Mouse (Mus musculus) layer of hippocampus, postnatal 14 days (tissue): ENCODE measurements at regions not wholly inside any gene's neighbourhood (a gene's known extent, or its start where the extent isn't known, plus 50 kb on each side); places are given as distances from the start of the nearest gene placed in this dataset.

Experiments
- DNase-seq, 2 experiments: peaks; one replicate each; pipeline ENCODE4 v3.0.0; 2021 to 2022; ENCODE audit warnings: low spot score in 2 of 2, mixed read lengths in 1 of 2

DNA sequence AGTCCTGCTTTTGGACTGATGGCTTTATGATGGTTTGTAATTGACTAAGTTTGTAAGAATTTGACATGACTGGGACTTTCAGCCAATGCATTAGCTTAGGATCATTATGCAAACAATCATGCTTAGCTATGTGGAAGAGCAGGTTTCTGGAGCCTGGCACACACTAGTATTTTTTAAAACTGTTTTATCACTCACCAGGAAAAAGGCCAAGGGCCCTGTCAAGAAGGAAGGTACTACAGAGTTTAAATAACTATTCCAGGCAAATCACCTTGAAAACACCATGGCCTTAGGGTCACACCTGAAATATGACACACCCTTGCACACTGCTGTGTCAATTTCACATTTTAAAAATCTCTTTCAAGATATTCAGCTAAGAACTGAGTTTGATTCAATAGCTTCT, 341.0 kb downstream of the Nr2f2 start:
- DNase-seq = no peak

DNA sequence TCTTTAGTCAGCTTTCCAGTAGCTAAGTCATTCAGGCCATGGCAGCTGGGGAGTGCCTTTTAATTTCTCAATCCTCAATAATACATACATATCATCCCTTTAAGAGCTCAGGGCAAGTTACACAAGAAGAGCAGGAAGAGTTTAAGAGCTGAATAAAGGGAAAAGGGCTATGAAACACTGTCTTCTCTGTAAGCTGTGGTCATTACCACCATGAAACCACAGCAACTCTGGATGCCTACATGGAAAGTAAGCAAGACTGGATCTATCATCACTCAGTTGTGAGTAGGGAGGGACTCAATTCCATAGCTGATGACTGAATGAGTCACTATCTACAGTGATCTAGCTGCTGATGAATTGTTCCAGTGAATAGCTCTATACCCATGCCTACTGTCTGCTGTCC, 349.9 kb downstream of the Nr2f2 start:
- DNase-seq = no peak

DNA sequence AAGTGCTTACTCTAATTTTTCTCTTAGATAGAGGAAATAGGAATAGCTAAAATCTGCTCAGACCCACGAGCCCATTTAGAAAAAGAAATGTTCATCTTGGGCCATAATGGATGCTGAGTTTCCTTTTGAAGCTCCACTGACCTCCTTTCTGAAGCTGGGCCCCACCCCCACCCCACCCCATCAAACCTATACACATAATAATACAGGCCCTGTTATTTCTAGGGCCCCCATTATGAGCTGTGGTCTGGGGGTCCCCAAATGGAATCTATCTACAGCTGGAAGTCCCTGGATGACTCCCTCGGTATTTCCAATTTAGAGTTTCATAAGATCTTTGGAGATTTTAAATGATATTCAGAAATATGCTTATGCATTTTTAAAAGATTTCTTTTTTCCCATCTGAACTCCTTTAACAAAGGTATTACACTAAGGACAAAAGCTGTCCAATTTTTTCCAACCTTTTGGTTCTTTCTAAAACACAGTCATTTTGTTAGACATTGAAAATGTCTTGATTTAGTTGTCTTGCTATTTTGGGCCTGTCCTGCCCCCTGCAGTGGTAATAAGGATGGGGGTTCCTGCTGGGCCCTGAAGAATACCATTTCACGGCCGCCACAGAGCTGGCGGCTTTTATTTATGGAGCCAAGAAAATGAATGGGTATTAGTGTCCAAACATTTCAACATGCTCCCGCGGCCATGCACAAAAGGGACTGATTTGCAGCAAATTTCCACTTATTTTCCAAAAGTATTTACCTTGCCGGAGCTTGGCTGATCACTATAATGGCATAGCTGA, 363.1 kb downstream of the Nr2f2 start:
- no peak for DNase-seq

DNA sequence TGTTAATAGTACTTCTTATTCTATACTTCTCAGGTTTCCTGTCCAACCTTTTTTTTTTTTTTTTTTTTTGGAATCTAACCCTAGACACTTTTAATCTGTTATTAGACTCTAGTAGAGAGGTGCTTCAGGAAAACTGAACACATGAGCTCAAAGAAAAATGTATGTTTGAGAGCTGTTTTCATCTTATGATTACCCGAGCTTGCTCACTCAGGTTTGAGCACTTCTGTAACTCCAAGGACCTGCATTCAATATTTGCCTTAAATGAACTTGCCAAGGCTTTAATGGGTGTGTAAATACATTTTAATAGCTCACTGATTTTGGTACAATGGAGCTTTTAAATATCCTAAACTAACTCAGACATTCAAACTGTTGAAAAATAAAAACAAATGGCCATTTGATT, 367.8 kb downstream of the Nr2f2 start:
- DNase-seq = no peak

- DNase-seq = no peak
Observed at GRCm38 (mm10) chr7:69994540-69995303, 371.8 kb downstream of the Nr2f2 start.

- no peak for DNase-seq
Observed at GRCm38 (mm10) chr7:69992383-69993327, 373.9 kb downstream of the Nr2f2 start.

DNA sequence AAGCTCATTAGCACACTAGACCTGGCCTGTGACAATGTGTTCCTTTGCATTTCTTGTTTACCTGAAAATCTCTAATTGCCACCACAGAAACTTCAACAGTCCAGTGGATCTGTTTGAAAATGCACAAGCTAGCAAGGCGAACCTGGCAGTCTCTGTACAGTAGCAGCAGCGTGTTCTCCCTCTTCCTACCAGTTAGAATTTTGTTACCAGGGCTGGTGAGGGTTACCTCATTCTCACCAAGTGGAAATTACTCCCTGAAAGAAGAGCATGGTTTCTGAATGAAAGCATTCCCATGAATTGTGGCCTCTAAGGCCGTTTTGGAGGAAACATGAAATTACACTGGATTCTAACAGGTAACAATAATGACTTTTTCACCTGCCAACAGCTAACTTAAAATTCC, 374.6 kb downstream of the Nr2f2 start:
- DNase-seq = no peak

GRCm38 (mm10) chr7:69988704-69989103, 377.8 kb downstream of the Nr2f2 start:
- DNase-seq = no peak

GRCm38 (mm10) chr7:69981301-69981700, 385.2 kb downstream of the Nr2f2 start:
- no peak for DNase-seq

DNA sequence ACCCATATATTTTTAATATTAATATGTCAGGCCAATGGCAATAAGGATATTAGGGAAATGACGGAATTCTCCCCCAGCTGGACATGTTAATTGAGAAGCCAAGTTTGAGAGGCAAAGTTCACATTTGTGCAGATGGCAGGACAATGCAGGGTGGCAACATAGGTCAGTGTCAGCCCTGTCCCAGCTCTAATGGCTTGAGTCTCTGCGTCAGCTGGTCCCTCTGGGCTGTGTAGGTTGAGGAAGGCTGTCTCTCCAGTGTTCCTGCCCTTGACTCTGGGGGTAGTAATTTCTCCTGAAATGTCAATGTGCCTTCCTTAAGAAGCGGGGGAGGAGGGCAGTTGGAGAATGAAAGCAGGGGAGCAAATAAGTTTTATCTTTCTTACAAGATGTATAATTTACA, 390.2 kb downstream of the Nr2f2 start:
- DNase-seq = no peak

DNA sequence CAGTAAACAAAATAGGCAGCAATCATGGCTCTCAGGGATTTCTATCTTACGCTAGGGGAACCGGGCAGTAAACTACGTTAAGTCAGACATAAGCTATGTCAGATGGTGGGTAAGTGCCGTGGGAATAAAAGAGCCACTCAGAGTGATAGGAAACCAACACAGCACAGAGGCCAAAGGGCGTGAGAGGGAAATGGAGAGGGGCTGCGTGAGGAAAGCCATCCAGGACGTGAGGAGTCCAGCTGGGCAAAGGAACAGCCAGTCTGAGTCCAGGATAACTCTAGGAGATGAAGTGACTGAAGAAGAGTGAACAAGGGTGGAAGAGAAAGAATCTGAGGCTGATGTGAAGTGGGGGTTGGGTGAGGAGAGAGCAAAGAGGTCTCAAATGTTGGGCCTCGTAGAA, 402.5 kb downstream of the Nr2f2 start:
- no peak for DNase-seq

DNA sequence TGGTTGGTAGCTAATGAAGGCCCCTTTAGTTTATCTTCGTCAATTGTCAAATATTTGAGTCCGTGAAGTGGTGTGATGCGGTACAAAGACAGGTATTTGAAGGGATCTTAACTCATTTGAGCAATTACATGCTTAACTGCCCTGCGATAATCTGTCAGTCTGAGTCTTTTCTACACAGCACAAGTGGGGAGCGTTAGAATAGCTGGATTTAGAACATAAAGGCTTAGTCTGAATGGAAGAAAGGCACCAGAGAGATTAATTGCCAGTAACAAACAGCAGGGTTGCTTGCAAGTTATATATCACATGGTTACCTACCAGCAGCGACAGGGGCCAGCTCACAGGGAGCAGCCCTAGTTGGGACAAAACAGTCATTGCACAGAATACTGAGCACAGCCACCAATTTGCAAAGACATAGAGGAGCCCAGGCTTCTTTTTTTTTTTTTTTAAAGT, 416.3 kb downstream of the Nr2f2 start:
- no peak for DNase-seq

GRCm38 (mm10) chr7:69949647-69950121, 416.9 kb downstream of the Nr2f2 start:
- no peak for DNase-seq

- no peak for DNase-seq
Observed at GRCm38 (mm10) chr7:69946396-69946795, 420.1 kb downstream of the Nr2f2 start.

GRCm38 (mm10) chr7:69941881-69942280, 424.7 kb downstream of the Nr2f2 start:
- no peak for DNase-seq

- DNase-seq = no peak
Observed at GRCm38 (mm10) chr7:69925261-69925660, 441.3 kb downstream of the Nr2f2 start.

DNA sequence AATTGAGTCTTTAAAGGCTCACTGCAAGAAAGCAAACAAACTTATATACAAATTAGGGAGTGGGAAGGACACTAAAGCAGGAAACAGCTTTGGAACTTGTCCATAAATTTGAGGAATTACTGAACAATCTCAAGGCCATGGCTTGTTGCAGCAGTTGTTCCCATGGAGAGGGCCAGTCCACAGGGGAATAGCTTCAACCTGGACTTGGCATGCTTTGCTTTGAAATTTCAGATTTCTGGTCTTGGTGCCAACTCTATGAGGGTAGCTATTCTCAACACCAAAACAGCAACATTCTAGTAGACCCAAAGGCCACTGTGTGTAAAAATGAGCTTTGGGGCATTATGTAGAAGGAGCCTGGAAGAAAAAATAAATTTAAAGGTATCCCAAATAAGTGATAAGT, 442.0 kb downstream of the Nr2f2 start:
- DNase-seq = no peak

DNA sequence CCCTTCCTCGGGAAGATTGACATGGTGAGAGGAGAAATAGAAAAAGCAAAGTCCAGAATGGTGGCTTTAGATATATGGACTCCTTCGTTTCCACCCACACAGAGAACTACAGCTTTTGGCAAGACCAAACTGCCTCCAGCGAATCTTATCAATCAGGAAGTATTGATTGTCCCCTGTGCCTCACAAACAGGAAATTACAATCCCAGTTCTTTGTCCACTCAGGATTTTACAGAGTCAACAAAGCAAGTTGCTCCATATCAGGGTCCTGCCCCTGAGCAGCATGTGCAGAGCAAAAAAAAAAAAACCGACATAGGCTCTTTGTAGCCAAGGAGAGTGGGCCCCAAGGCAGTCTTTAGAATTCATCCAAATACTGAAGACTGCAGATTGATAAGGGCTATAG, 454.8 kb downstream of the Nr2f2 start:
- no peak for DNase-seq

DNA sequence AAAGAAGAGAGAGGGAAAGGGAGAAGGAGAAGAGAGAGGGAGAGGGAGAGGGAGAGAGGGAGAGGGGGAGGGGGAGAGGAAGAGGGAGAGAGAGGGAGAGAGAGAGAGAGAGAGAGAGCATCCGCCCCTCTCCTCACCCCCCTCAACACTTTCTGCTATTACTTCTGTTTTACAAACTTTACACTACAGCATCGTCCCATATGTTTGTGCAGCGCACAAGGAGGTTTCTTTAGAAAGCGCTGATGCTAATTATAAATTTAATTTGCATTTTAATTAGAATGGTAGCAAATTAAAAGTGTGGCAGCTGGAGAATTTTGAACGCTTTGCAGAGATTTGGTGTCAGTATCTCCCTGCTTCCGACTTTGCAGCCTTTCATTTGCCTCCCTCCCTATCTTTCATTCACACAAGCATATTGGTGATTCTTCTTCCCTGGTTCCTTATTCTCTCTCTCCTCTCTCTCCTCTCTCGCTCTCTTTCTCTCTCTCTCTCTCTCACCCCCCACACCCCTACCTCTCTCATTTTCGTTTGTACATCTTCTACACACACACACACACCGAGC, 476.0 kb downstream of the Nr2f2 start:
- DNase-seq = peak in 1 of 2 experiments; percentile 23

- no peak for DNase-seq
Observed at GRCm38 (mm10) chr7:69888251-69888650, 478.3 kb downstream of the Nr2f2 start.

DNA sequence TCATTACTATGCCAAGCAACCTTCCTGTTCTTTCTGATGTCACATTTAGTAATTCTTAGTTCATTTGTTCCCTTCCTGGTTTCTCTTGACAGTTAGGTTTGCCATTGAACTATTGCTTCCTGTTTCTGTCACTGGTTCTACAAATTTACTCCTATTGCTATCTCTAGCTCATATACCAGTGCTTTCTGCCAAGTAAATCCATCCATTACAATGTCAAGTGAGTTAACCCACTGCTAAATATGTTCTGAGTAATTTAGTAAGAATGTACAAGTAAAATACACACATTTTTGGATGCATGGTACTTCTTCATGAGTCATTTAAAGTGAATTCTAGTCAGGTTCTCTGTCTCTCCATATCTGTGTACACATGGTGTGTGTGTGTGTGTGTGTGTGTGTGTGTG, 489.5 kb downstream of the Nr2f2 start:
- no peak for DNase-seq
